Mouse (Mus musculus): ENCODE measurements around the gene Dnah11. TPM values are rescaled to one million over a fixed set of nuclear protein-coding genes. Genes with fewer than 3 reads are reported as not detected.
"Not testable (repeated sequence)": the region's sequence is repeated elsewhere in the genome, so short reads cannot be mapped to it uniquely, and the experiment has no call there.

The Dnah11 gene
- polyA plus RNA-seq, 1 experiment: 0.53 TPM

GRCm38 (mm10) chr12:117973712-117974111 lies 225.1 kb downstream of the Dnah11 start:
- no peak for DNase-seq (ENCODE audit: low read depth)

GRCm38 (mm10) chr12:117962698-117963097 lies 236.1 kb downstream of the Dnah11 start:
- no peak for DNase-seq (ENCODE audit: low read depth)

GRCm38 (mm10) chr12:117959213-117959612 lies 239.6 kb downstream of the Dnah11 start:
- DNase-seq (ENCODE audit: low read depth): no peak

GRCm38 (mm10) chr12:117946823-117947704 lies 251.8 kb downstream of the Dnah11 start:
- DNase-seq (ENCODE audit: low read depth): no peak

GRCm38 (mm10) chr12:117941947-117942346 lies 256.9 kb downstream of the Dnah11 start:
- no peak for DNase-seq (ENCODE audit: low read depth)

GRCm38 (mm10) chr12:117938214-117938613 lies 260.6 kb downstream of the Dnah11 start:
- no peak for DNase-seq (ENCODE audit: low read depth)

GRCm38 (mm10) chr12:117932026-117932425 lies 266.8 kb downstream of the Dnah11 start:
- DNase-seq (ENCODE audit: low read depth): no peak

GRCm38 (mm10) chr12:117929768-117930167 lies 269.1 kb downstream of the Dnah11 start:
- DNase-seq (ENCODE audit: low read depth): no peak

GRCm38 (mm10) chr12:117915826-117916588 lies 282.8 kb downstream of the Dnah11 start:
- no peak for DNase-seq (ENCODE audit: low read depth)

GRCm38 (mm10) chr12:117914613-117915245 lies 284.1 kb downstream of the Dnah11 start:
- no peak for DNase-seq (ENCODE audit: low read depth)

GRCm38 (mm10) chr12:117911396-117911795 lies 287.4 kb downstream of the Dnah11 start:
- DNase-seq (ENCODE audit: low read depth): no peak

- DNase-seq (ENCODE audit: low read depth): not testable (repeated sequence)
Observed at GRCm38 (mm10) chr12:117905232-117905840, 293.5 kb downstream of the Dnah11 start.

GRCm38 (mm10) chr12:117903671-117904070 lies 295.2 kb downstream of the Dnah11 start:
- DNase-seq (ENCODE audit: low read depth): no peak

- not testable (repeated sequence) for DNase-seq (ENCODE audit: low read depth)
Observed at GRCm38 (mm10) chr12:117901352-117901751, 297.5 kb downstream of the Dnah11 start.

GRCm38 (mm10) chr12:117900798-117901197 lies 298.0 kb downstream of the Dnah11 start:
- not testable (repeated sequence) for DNase-seq (ENCODE audit: low read depth)

GRCm38 (mm10) chr12:117887422-117887821 lies 311.4 kb downstream of the Dnah11 start:
- no peak for DNase-seq (ENCODE audit: low read depth)

GRCm38 (mm10) chr12:117884627-117885026 lies 314.2 kb downstream of the Dnah11 start:
- DNase-seq (ENCODE audit: low read depth): peak; percentile 65

- DNase-seq (ENCODE audit: low read depth): no peak
Observed at GRCm38 (mm10) chr12:117878341-117878740, 320.5 kb downstream of the Dnah11 start.

GRCm38 (mm10) chr12:117872265-117872664 lies 326.6 kb downstream of the Dnah11 start:
- no peak for DNase-seq (ENCODE audit: low read depth)

GRCm38 (mm10) chr12:117867708-117868564 lies 330.9 kb downstream of the Dnah11 start:
- DNase-seq (ENCODE audit: low read depth): no peak

- no peak for DNase-seq (ENCODE audit: low read depth)
Observed at GRCm38 (mm10) chr12:117862655-117863054, 336.2 kb downstream of the Dnah11 start.
